Mouse (Mus musculus) cortical plate, adult 2 months (tissue): ENCODE results near the gene Scamp2.

ENCODE experiments used
- CTCF ChIP-seq: fragments of 200-500 bp; IDR thresholded peaks from 2 replicates; pipeline ENCODE4 v1.5.1; 2011; ENCODE audit warnings: mild to moderate bottlenecking, control low read depth, low read length; ENCODE audit not compliant: insufficient read depth; ENCODE audit errors: extremely low read depth
- POLR2A ChIP-seq: fragments of 200-500 bp; IDR thresholded peaks from 2 replicates; pipeline ENCODE4 v1.6.1; 2011; ENCODE audit warnings: mild to moderate bottlenecking, low read length, control low read depth; ENCODE audit not compliant: insufficient read depth; ENCODE audit errors: extremely low read depth

- TF ChIP-seq POLR2A (no peak), CTCF (no peak)
Observed at GRCm38 (mm10) chr9:57531946-57532345, 28.8 kb upstream of the Scamp2 start.
